Mouse (Mus musculus): ENCODE results near the gene Cdk5r1. TPM values are rescaled to one million over a fixed set of nuclear protein-coding genes. Genes with fewer than 3 reads are reported as not detected.

Cdk5r1 gene
- polyA plus RNA-seq, 2 experiments, result 2.8 to 12.3 TPM

DNA sequence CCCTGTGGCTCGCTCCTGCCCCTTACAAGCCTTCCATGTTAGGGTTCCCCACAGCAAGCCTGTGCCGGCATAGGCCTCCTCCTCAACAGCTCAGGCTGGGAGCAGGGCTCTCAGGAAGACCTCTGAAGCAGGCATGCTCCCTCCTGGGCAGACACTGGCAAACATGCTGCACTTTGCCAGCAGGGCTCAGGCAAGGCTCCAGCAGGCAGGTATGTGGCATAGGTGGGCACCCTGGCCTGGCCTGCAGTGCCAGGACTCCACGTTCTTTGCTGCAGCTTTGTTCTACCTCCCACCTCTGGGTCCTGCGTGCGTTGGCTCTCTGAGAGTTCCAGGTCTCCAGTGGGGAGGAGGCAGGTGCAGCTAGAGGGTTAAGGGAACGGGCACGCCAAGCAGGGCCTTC, 6.1 kb downstream of the Cdk5r1 start:
- no peak overlapping the region for H3K4me2 ChIP-seq (replicated peaks; ENCODE audit: low read depth, low read length, severe bottlenecking)
- 81% methylated on average over 7 of the region's 7 CpGs for WGBS
- H3K27ac ChIP-seq (replicated peaks; ENCODE audit: low read depth, low read length), result no peak overlapping the region
- 0 out of 2 replicates have a peak, but pooled peaks cover 3% of the 10 kb centered on the region for H3K36me3 ChIP-seq (ENCODE audit: control insufficient read depth, insufficient read depth, low read length)
- no peak for TF ChIP-seq POLR2A (IDR thresholded peaks at IDR 0.05; ENCODE audit: borderline replicate concordance, extremely low read depth, insufficient read depth, insufficient read length)
- no peak for DNase-seq (ENCODE audit: low spot score)
- H3K9me3 ChIP-seq (ENCODE audit: control insufficient read depth, low read length), result no peaks in the 10 kb centered on the region
- peaks cover 12% of the 10 kb centered on the region for H3K4me1 ChIP-seq (ENCODE audit: control insufficient read depth, insufficient read depth, low read length)
- H3K27me3 ChIP-seq (ENCODE audit: control insufficient read depth, insufficient read depth, low read length), result no peaks in the 10 kb centered on the region
- no peak for ATAC-seq (ENCODE audit: low FRiP score, low read depth)
- H3K4me3 ChIP-seq (replicated peaks; ENCODE audit: low read length), result no peak overlapping the region
- H3K9ac ChIP-seq (ENCODE audit: low read depth, low read length, severe bottlenecking), result no peak overlapping the region

DNA sequence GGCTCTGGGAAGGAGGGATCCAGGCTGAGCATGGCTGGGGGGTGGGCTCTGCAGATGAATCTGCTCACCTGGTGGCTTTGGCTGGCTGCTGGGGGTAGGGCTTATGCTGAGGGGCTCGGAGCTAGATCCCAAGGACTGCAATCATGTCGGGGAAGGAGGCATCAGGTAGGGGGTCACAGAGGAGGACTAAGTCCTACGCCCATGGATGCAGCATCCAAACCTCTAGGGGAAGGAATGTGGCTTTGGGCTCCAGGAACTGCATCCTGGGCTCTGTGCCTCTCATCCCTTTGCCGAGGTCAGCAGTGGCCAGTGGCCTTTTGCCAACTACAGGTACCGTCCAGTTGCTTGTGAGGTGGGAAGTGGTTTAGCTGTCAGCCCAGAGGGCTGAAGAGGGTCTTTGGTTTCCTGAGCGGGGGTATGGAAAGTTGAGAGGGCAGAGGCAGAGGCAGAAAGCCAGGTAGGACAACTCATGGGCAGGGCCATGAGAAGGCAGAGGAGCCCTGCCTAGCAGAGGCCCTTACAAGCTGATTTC, 6.8 kb downstream of the Cdk5r1 start:
- Histone ChIP-seq H3K36me3 (ENCODE audit: control insufficient read depth, insufficient read depth, low read length) (0 out of 2 replicates have a peak, but pooled peaks cover 3% of the 10 kb centered on the region), H3K27me3 (ENCODE audit: control insufficient read depth, insufficient read depth, low read length) (no peaks in the 10 kb centered on the region), H3K9me3 (ENCODE audit: control insufficient read depth, low read length) (no peaks in the 10 kb centered on the region), H3K27ac (replicated peaks; ENCODE audit: low read depth, low read length) (no peak overlapping the region), H3K4me3 (replicated peaks; ENCODE audit: low read length) (no peak overlapping the region), H3K4me1 (ENCODE audit: control insufficient read depth, insufficient read depth, low read length) (peaks cover 8% of the 10 kb centered on the region), H3K9ac (ENCODE audit: low read depth, low read length, severe bottlenecking) (no peak overlapping the region), H3K4me2 (replicated peaks; ENCODE audit: low read depth, low read length, severe bottlenecking) (no peak overlapping the region)
- no peak for TF ChIP-seq POLR2A (IDR thresholded peaks at IDR 0.05; ENCODE audit: borderline replicate concordance, extremely low read depth, insufficient read depth, insufficient read length)
- 70% methylated on average over 6 of the region's 6 CpGs for WGBS
- DNase-seq (ENCODE audit: low spot score) (no peak), ATAC-seq (ENCODE audit: low FRiP score, low read depth) (no peak)

DNA sequence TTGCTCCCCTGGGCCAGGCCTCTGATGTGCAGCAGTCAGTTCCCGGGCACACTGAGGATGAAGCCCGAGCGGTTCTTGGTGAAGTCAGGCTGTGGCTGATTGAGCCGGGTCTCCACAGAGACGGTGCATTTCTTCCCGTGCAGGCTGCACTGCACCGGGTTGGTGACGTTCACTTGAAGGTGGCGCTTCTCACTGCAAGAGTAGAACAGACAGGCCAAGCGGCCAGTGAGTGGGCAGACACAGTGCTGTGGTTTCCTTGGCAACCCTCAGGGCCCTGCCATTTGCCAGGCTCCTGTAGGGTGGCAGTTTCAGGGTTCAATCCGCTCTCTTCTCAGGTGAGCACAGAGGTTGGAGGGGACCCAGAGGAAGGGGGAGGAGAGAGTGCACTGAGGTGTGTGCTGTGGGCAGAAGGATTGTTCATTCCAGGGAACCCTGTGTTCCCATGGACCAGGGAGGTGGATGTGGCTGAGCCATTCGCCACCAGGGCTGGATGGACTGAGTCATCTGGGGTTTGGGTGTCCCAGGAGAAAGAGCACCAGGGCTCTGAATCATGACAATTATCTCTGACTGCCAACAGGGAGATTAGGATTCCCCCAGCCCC, 7.5 kb downstream of the Cdk5r1 start:
- Histone ChIP-seq H3K36me3 (ENCODE audit: control insufficient read depth, insufficient read depth, low read length) (0 out of 2 replicates have a peak, but pooled peaks cover 3% of the 10 kb centered on the region), H3K27me3 (ENCODE audit: control insufficient read depth, insufficient read depth, low read length) (no peaks in the 10 kb centered on the region), H3K4me1 (ENCODE audit: control insufficient read depth, insufficient read depth, low read length) (peaks cover 5% of the 10 kb centered on the region), H3K4me2 (replicated peaks; ENCODE audit: low read depth, low read length, severe bottlenecking) (no peak overlapping the region), H3K9ac (ENCODE audit: low read depth, low read length, severe bottlenecking) (no peak overlapping the region), H3K9me3 (ENCODE audit: control insufficient read depth, low read length) (no peaks in the 10 kb centered on the region), H3K4me3 (replicated peaks; ENCODE audit: low read length) (no peak overlapping the region), H3K27ac (replicated peaks; ENCODE audit: low read depth, low read length) (no peak overlapping the region)
- no peak for ATAC-seq (ENCODE audit: low FRiP score, low read depth)
- WGBS, result 42% methylated on average over 12 of the region's 12 CpGs
- DNase-seq (ENCODE audit: low spot score), result no peak
- TF ChIP-seq POLR2A (IDR thresholded peaks at IDR 0.05; ENCODE audit: borderline replicate concordance, extremely low read depth, insufficient read depth, insufficient read length), result no peak

DNA sequence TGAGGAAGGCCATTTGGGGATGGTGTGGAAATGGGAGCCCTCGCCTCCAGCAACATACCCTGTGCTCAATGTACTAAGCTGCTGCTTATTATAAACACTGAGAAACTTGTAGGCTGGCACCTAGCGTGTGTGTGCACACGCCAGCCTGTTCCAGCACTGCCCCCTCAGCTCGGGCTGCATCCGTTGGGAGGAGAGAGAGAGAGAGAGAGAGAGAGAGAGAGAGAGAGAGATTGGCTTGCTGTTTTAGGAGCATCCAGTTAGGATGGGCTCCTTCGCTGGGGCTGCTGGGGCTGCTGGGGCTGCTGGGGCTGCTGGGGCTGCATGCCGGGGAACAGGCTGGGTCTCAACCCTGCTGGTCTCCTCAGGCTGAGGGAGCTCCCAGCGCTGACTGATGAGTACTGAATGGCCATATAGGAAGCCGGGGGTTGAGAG, 8.3 kb downstream of the Cdk5r1 start:
- Histone ChIP-seq H3K36me3 (ENCODE audit: control insufficient read depth, insufficient read depth, low read length) (no peaks in the 10 kb centered on the region), H3K9me3 (ENCODE audit: control insufficient read depth, low read length) (no peaks in the 10 kb centered on the region), H3K27ac (replicated peaks; ENCODE audit: low read depth, low read length) (no peak overlapping the region), H3K27me3 (ENCODE audit: control insufficient read depth, insufficient read depth, low read length) (no peaks in the 10 kb centered on the region), H3K4me3 (replicated peaks; ENCODE audit: low read length) (no peak overlapping the region), H3K9ac (ENCODE audit: low read depth, low read length, severe bottlenecking) (no peak overlapping the region), H3K4me2 (replicated peaks; ENCODE audit: low read depth, low read length, severe bottlenecking) (no peak overlapping the region), H3K4me1 (ENCODE audit: control insufficient read depth, insufficient read depth, low read length) (peaks cover 8% of the 10 kb centered on the region; the same call in 1 of the 2 replicates)
- DNase-seq (ENCODE audit: low spot score), result no peak
- no peak for ATAC-seq (ENCODE audit: low FRiP score, low read depth)
- TF ChIP-seq POLR2A (IDR thresholded peaks at IDR 0.05; ENCODE audit: borderline replicate concordance, extremely low read depth, insufficient read depth, insufficient read length), result no peak
- 75% methylated on average over 9 of the region's 9 CpGs for WGBS

DNA sequence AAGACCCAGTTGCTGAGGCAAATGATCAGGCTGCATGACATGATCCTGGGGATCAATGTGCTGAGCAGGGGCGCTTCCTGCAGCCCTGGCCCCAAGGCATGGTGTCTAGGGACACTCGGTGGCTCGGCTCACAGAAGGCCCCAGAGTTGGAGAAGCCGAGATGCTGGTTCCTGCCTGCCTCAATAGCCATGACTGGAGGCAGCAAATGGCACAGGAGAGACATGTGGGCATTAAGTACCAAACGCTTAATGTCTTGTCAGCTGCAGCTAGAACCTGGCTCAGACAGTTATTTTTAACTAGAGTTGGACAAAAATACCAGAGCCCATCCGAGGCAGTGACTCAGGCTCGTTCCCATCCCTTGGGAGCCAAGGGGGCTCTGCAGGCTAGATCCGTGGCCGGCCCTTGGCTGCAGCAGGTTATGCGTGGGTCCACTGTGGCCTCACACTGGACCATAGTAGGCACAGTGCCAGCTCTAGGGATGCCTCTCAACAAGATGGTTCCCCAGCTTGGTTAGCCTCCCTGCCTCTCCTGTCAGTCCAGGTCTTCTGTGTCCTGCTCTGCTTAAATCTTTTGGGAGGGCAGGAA, 8.9 kb downstream of the Cdk5r1 start:
- Histone ChIP-seq H3K9ac (ENCODE audit: low read depth, low read length, severe bottlenecking) (no peak overlapping the region), H3K9me3 (ENCODE audit: control insufficient read depth, low read length) (no peaks in the 10 kb centered on the region), H3K4me2 (replicated peaks; ENCODE audit: low read depth, low read length, severe bottlenecking) (no peak overlapping the region), H3K27ac (replicated peaks; ENCODE audit: low read depth, low read length) (no peak overlapping the region), H3K36me3 (ENCODE audit: control insufficient read depth, insufficient read depth, low read length) (no peaks in the 10 kb centered on the region), H3K4me3 (replicated peaks; ENCODE audit: low read length) (no peak overlapping the region), H3K27me3 (ENCODE audit: control insufficient read depth, insufficient read depth, low read length) (no peaks in the 10 kb centered on the region), H3K4me1 (ENCODE audit: control insufficient read depth, insufficient read depth, low read length) (peaks cover 8% of the 10 kb centered on the region; the same call in 1 of the 2 replicates)
- WGBS, result 76% methylated on average over 10 of the region's 10 CpGs
- no peak for DNase-seq (ENCODE audit: low spot score)
- no peak for TF ChIP-seq POLR2A (IDR thresholded peaks at IDR 0.05; ENCODE audit: borderline replicate concordance, extremely low read depth, insufficient read depth, insufficient read length)
- ATAC-seq (ENCODE audit: low FRiP score, low read depth), result no peak

Data from limb, embryonic 14.5 days (tissue).